Mouse (Mus musculus) liver, embryonic 14.5 days (tissue): ENCODE results near the gene Osbp. TPM values are rescaled to one million over a fixed set of nuclear protein-coding genes. Genes with fewer than 3 reads are reported as not detected.

Source experiments
- ATAC-seq: fragments of 200-750 bp; cut with Nextera tagmentation; 2 replicates; pipeline ENCODE4 v1.8.0; 2017; ENCODE audit warnings: moderate number of reproducible peaks, mild to moderate bottlenecking, moderate library complexity; ENCODE audit not compliant: insufficient read depth
- DNase-seq, 3 experiments: peaks; one replicate each; pipeline ENCODE4 v3.0.0-alpha.2; 2012 to 2013; ENCODE audit warnings: low read depth in 3 of 3, low spot score in 3 of 3
- H3K27ac ChIP-seq: fragments of 300-500 bp; sonication (generic); 2 replicates; pipeline ENCODE4 v1.5.1; 2014; ENCODE audit warnings: moderate library complexity, mild to moderate bottlenecking, control low read depth, inconsistent platforms
- H3K27me3 ChIP-seq: fragments of 300-500 bp; sonication (generic); 2 replicates; pipeline ENCODE4 v1.6.1; 2014; ENCODE audit warnings: mild to moderate bottlenecking, low read length, moderate library complexity; ENCODE audit not compliant: control insufficient read depth, insufficient read depth
- H3K36me3 ChIP-seq: fragments of 300-500 bp; sonication (generic); replicated peaks from 2 replicates; pipeline ENCODE4 v1.6.1; 2014; ENCODE audit warnings: low read depth; ENCODE audit not compliant: control insufficient read depth, insufficient read depth
- H3K4me1 ChIP-seq, 2 experiments: fragments of 200-500 bp in 1 of 2; fragments of 300-500 bp in 1 of 2; sonication (generic) in 1 of 2; replicated peaks; 2 replicates each; pipeline ENCODE4 v1.6.1; 2012 to 2014; ENCODE audit warnings: antibody characterized with exemption in 1 of 2, inconsistent platforms in 1 of 2, low read length in 1 of 2; ENCODE audit not compliant: control insufficient read depth in 2 of 2, insufficient read depth in 2 of 2
- H3K4me2 ChIP-seq: fragments of 300-500 bp; sonication (generic); 2 replicates; pipeline ENCODE4 v1.6.1; 2014; ENCODE audit warnings: low read depth, mild to moderate bottlenecking, control low read depth, moderate library complexity
- H3K4me3 ChIP-seq, 2 experiments: fragments of 200-500 bp in 1 of 2; fragments of 300-500 bp in 1 of 2; sonication (generic) in 1 of 2; 2 replicates each; pipeline ENCODE4 v1.5.1; 2012 to 2014; ENCODE audit warnings: low read depth in 2 of 2, low read length in 2 of 2, mild to moderate bottlenecking in 2 of 2, control low read depth in 1 of 2, inconsistent platforms in 1 of 2, moderate library complexity in 1 of 2; ENCODE audit not compliant: insufficient read depth in 1 of 2
- H3K9ac ChIP-seq: fragments of 300-500 bp; sonication (generic); replicated peaks from 2 replicates; pipeline ENCODE4 v1.6.1; 2014; ENCODE audit warnings: mild to moderate bottlenecking, control low read depth, moderate library complexity
- H3K9me3 ChIP-seq: fragments of 300-500 bp; sonication (generic); 2 replicates; pipeline ENCODE4 v1.6.1; 2016; ENCODE audit warnings: low read length, mixed read lengths; ENCODE audit not compliant: control insufficient read depth
- CTCF ChIP-seq: IDR thresholded peaks from 2 replicates; pipeline ENCODE4 v1.5.1; 2016; ENCODE audit warnings: antibody characterized with exemption, low read depth, control low read depth
- EP300 ChIP-seq: IDR thresholded peaks from 2 replicates; pipeline ENCODE4 v1.6.1; 2016; ENCODE audit warnings: antibody characterized with exemption, low read depth
- WGBS: fragments of 180-500 bp; shearing (Covaris S2); extraction: QIAGEN DNeasy Blood & Tissue Kit; methylation state at CpG from one replicate; pipeline ENCODE4 v1.1.7; 2014; ENCODE audit not compliant: insufficient replicate concordance; 5-methylcytosine and 5-hydroxymethylcytosine counted together
- microRNA-seq: library from miRNA; unstranded; fragments of <30 nt; microRNA quantifications from one replicate; pipeline ENCODE4, GENCODE M21; 2016
- polyA plus RNA-seq, 2 experiments: library from polyadenylated mRNA; depleted of rRNA in 1 of 2; stranded (reverse) in 1 of 2; unstranded in 1 of 2; fragments of >200 nt; fragmentation: Nextera tagmentation in 1 of 2; extraction: Ambion mirVana in 1 of 2; gene quantifications; 2 replicates each; pipeline versions ENCODE4 v1.2.1 to v1.2.3; 2012 to 2014

Osbp gene
- polyA plus RNA-seq, 2 experiments: 3.9 to 11.7 TPM

- WGBS: 17% methylated on average over 2 of the region's 2 CpGs
- no peak for ATAC-seq
- TF ChIP-seq CTCF (no peak), EP300 (no peak)
Measured at GRCm38 (mm10) chr19:12026606-12027005, 60.9 kb downstream of the Osbp start.

GRCm38 (mm10) chr19:12037727-12038126 lies 72.0 kb downstream of the Osbp start:
- Histone ChIP-seq H3K27me3 (no peaks in the 10 kb centered on the region), H3K4me3 (no peak overlapping the region), H3K36me3 (no peaks in the 10 kb centered on the region), H3K4me2 (no peak overlapping the region), H3K27ac (no peak overlapping the region), H3K9ac (no peak overlapping the region), H3K9me3 (no peaks in the 10 kb centered on the region), H3K4me1 (no peaks in the 10 kb centered on the region)
- no peak for ATAC-seq
- no peak for DNase-seq
- TF ChIP-seq CTCF (no peak), EP300 (no peak)

More at GRCm38 (mm10) chr19:12026606-12027005, 60.9 kb downstream of the Osbp start:
- Histone ChIP-seq H3K27me3 (no peaks in the 10 kb centered on the region), H3K9ac (no peak overlapping the region), H3K27ac (no peak overlapping the region), H3K9me3 (no peaks in the 10 kb centered on the region), H3K4me1 (peaks cover 0 to 7% of the 10 kb centered on the region in 2 experiments; a peak in 2 of 4 replicates), H3K36me3 (no peaks in the 10 kb centered on the region), H3K4me2 (no peak overlapping the region), H3K4me3 (no peak overlapping the region)
- no peak for DNase-seq

GRCm38 (mm10) chr19:12041217-12041616 lies 75.5 kb downstream of the Osbp start, which contains the start of gene Olfr1423:
Olfr1423 (minus strand) TSS chr19:12041317.
- H3K27me3 ChIP-seq: no peaks in the 10 kb centered on the region
- no peaks in the 10 kb centered on the region for H3K4me1 ChIP-seq
- no peak within 1 kb of the TSS for H3K27ac ChIP-seq
- H3K36me3 ChIP-seq: no peaks in the 10 kb centered on the region
- TF ChIP-seq EP300 (no peak), CTCF (no peak)
- 50% methylated on average over 2 of the region's 2 CpGs for WGBS
- no peak within 1 kb of the TSS for H3K4me2 ChIP-seq
- H3K4me3 ChIP-seq: no peak within 1 kb of the TSS
- H3K9me3 ChIP-seq: no peaks in the 10 kb centered on the region
- ATAC-seq (no peak), DNase-seq (no peak)
- no peak within 1 kb of the TSS for H3K9ac ChIP-seq

- WGBS: 70% methylated on average over 5 of the region's 5 CpGs
- Histone ChIP-seq H3K4me1 (no peaks in the 10 kb centered on the region), H3K36me3 (no peaks in the 10 kb centered on the region), H3K27me3 (no peaks in the 10 kb centered on the region), H3K4me2 (no peak overlapping the region), H3K27ac (no peak overlapping the region), H3K9ac (no peak overlapping the region), H3K4me3 (no peak overlapping the region), H3K9me3 (no peaks in the 10 kb centered on the region)
- ATAC-seq (no peak), DNase-seq (no peak)
- TF ChIP-seq CTCF (no peak), EP300 (no peak)
Measured at GRCm38 (mm10) chr19:12043163-12043562, 77.4 kb downstream of the Osbp start.

Small RNA genes lying within 50 kb of the gene (microRNA-seq; reads per million reads assigned to microRNA genes)
- gene Mir6994: 9.7 reads per million, percentile 20 among the genes with 10 or more reads in this experiment

Other genes with a start within 250 kb of the Osbp start
- gene Gif, start 218.4 kb upstream of the Osbp start, polyA plus RNA-seq (2012; rRNA removed): 0.02 and 0.03 TPM in 2 replicates
- gene Gif, start 218.4 kb upstream of the Osbp start, polyA plus RNA-seq (2014; fragmentation: Nextera tagmentation; extraction: Ambion mirVana): 0.13 TPM in 1 of 2 replicates, not detected in the other
- 14.0 and 27.7 TPM in 2 replicates for gene Mrpl16, start 195.6 kb upstream of the Osbp start, polyA plus RNA-seq (2012; rRNA removed)
- gene Mrpl16, start 195.6 kb upstream of the Osbp start, polyA plus RNA-seq (2014; fragmentation: Nextera tagmentation; extraction: Ambion mirVana): 41.8 and 43.9 TPM in 2 replicates
- 0.39 and 0.78 TPM in 2 replicates for gene Stx3, start 146.5 kb upstream of the Osbp start, polyA plus RNA-seq (2012; rRNA removed)
- 2.1 and 2.6 TPM in 2 replicates for gene Stx3, start 146.5 kb upstream of the Osbp start, polyA plus RNA-seq (2014; fragmentation: Nextera tagmentation; extraction: Ambion mirVana)
- not detected in 2 replicates for gene Olfr1417, start 126.7 kb upstream of the Osbp start, polyA plus RNA-seq (2012; rRNA removed)
- not detected in 2 replicates for gene Olfr1417, start 126.7 kb upstream of the Osbp start, polyA plus RNA-seq (2014; fragmentation: Nextera tagmentation; extraction: Ambion mirVana)
- not detected in 2 replicates for gene Olfr1418, start 104.9 kb upstream of the Osbp start, polyA plus RNA-seq (2012; rRNA removed)
- not detected in 2 replicates for gene Olfr1418, start 104.9 kb upstream of the Osbp start, polyA plus RNA-seq (2014; fragmentation: Nextera tagmentation; extraction: Ambion mirVana)
- gene Olfr1419, start 90.8 kb upstream of the Osbp start, polyA plus RNA-seq (2012; rRNA removed): not detected in 2 replicates
- not detected in 2 replicates for gene Olfr1419, start 90.8 kb upstream of the Osbp start, polyA plus RNA-seq (2014; fragmentation: Nextera tagmentation; extraction: Ambion mirVana)
- not detected in 2 replicates for gene Olfr1420, start 79.4 kb upstream of the Osbp start, polyA plus RNA-seq (2012; rRNA removed)
- not detected in 2 replicates for gene Olfr1420, start 79.4 kb upstream of the Osbp start, polyA plus RNA-seq (2014; fragmentation: Nextera tagmentation; extraction: Ambion mirVana)
- gene Patl1, start 53.5 kb upstream of the Osbp start, polyA plus RNA-seq (2012; rRNA removed): 8.0 and 8.7 TPM in 2 replicates
- 6.0 and 7.1 TPM in 2 replicates for gene Patl1, start 53.5 kb upstream of the Osbp start, polyA plus RNA-seq (2014; fragmentation: Nextera tagmentation; extraction: Ambion mirVana)
- not detected in 2 replicates for gene Olfr1423, start 75.4 kb downstream of the Osbp start, polyA plus RNA-seq (2012; rRNA removed)
- not detected in 2 replicates for gene Olfr1423, start 75.4 kb downstream of the Osbp start, polyA plus RNA-seq (2014; fragmentation: Nextera tagmentation; extraction: Ambion mirVana)
- not detected in 2 replicates for gene Olfr1424, start 96.7 kb downstream of the Osbp start, polyA plus RNA-seq (2012; rRNA removed)
- not detected in 2 replicates for gene Olfr1424, start 96.7 kb downstream of the Osbp start, polyA plus RNA-seq (2014; fragmentation: Nextera tagmentation; extraction: Ambion mirVana)
- not detected in 2 replicates for gene Olfr1425, start 111.8 kb downstream of the Osbp start, polyA plus RNA-seq (2012; rRNA removed)
- gene Olfr1425, start 111.8 kb downstream of the Osbp start, polyA plus RNA-seq (2014; fragmentation: Nextera tagmentation; extraction: Ambion mirVana): not detected in 2 replicates
- not detected in 2 replicates for gene Olfr1426, start 126.1 kb downstream of the Osbp start, polyA plus RNA-seq (2012; rRNA removed)
- not detected in 2 replicates for gene Olfr1426, start 126.1 kb downstream of the Osbp start, polyA plus RNA-seq (2014; fragmentation: Nextera tagmentation; extraction: Ambion mirVana)
- not detected in 2 replicates for gene Olfr1427, start 137.4 kb downstream of the Osbp start, polyA plus RNA-seq (2012; rRNA removed)
- gene Olfr1427, start 137.4 kb downstream of the Osbp start, polyA plus RNA-seq (2014; fragmentation: Nextera tagmentation; extraction: Ambion mirVana): not detected in 2 replicates
- not detected in 2 replicates for gene Olfr1428, start 150.0 kb downstream of the Osbp start, polyA plus RNA-seq (2012; rRNA removed)
- not detected in 2 replicates for gene Olfr1428, start 150.0 kb downstream of the Osbp start, polyA plus RNA-seq (2014; fragmentation: Nextera tagmentation; extraction: Ambion mirVana)
- gene Olfr76, start 157.3 kb downstream of the Osbp start, polyA plus RNA-seq (2012; rRNA removed): not detected in 2 replicates
- gene Olfr76, start 157.3 kb downstream of the Osbp start, polyA plus RNA-seq (2014; fragmentation: Nextera tagmentation; extraction: Ambion mirVana): not detected in 2 replicates
- not detected in 2 replicates for gene Olfr1555-ps1, start 204.2 kb downstream of the Osbp start, polyA plus RNA-seq (2012; rRNA removed)
- not detected in 2 replicates for gene Olfr1555-ps1, start 204.2 kb downstream of the Osbp start, polyA plus RNA-seq (2014; fragmentation: Nextera tagmentation; extraction: Ambion mirVana)
- not detected in 2 replicates for gene Olfr1431, start 234.7 kb downstream of the Osbp start, polyA plus RNA-seq (2012; rRNA removed)
- gene Olfr1431, start 234.7 kb downstream of the Osbp start, polyA plus RNA-seq (2014; fragmentation: Nextera tagmentation; extraction: Ambion mirVana): not detected in 2 replicates